Mouse (Mus musculus) lung, embryonic 14.5 days (tissue): ENCODE data around the gene Fas. TPM values are rescaled to one million over a fixed set of nuclear protein-coding genes. Genes with fewer than 3 reads are reported as not detected.
A peak's percentile ranks its signal among the peaks of the same experiment; 100 is the strongest.

Source experiments
- ATAC-seq: fragments of 200-750 bp; cut with Nextera tagmentation; 2 replicates; pipeline ENCODE4 v1.8.0; 2017; ENCODE audit warnings: mild to moderate bottlenecking, moderate TSS enrichment, moderate library complexity; ENCODE audit not compliant: insufficient read depth
- DNase-seq: peaks from one replicate; pipeline ENCODE4 v3.0.0-alpha.2; 2015
- H3K27ac ChIP-seq: fragments of 300-500 bp; sonication (generic); 2 replicates; pipeline ENCODE4 v1.5.1; 2014; ENCODE audit warnings: low read depth, mild to moderate bottlenecking, moderate library complexity
- H3K27me3 ChIP-seq: fragments of 300-500 bp; sonication (generic); 2 replicates; pipeline ENCODE4 v1.6.1; 2014; ENCODE audit warnings: low read length, control low read depth; ENCODE audit not compliant: insufficient read depth
- H3K36me3 ChIP-seq: fragments of 300-500 bp; sonication (generic); 2 replicates; pipeline ENCODE4 v1.6.1; 2014; ENCODE audit warnings: control low read depth; ENCODE audit not compliant: insufficient read depth
- H3K4me1 ChIP-seq: fragments of 300-500 bp; sonication (generic); 2 replicates; pipeline ENCODE4 v1.6.1; 2014; ENCODE audit warnings: antibody characterized with exemption, control low read depth; ENCODE audit not compliant: insufficient read depth
- H3K4me2 ChIP-seq: fragments of 300-500 bp; sonication (generic); 2 replicates; pipeline ENCODE4 v1.6.1; 2014; ENCODE audit warnings: mild to moderate bottlenecking
- H3K4me3 ChIP-seq: fragments of 300-500 bp; sonication (generic); 2 replicates; pipeline ENCODE4 v1.5.1; 2014; ENCODE audit warnings: low read depth, low read length
- H3K9ac ChIP-seq: fragments of 300-500 bp; sonication (generic); 2 replicates; pipeline ENCODE4 v1.6.1; 2014
- H3K9me3 ChIP-seq: fragments of 300-500 bp; sonication (generic); 2 replicates; pipeline ENCODE4 v1.6.1; 2016; ENCODE audit warnings: low read depth, low read length, control low read depth
- CTCF ChIP-seq: IDR thresholded peaks from 2 replicates; pipeline ENCODE4 v1.5.1; 2016; ENCODE audit warnings: antibody characterized with exemption, low read depth
- WGBS: fragments of 180-500 bp; shearing (Covaris S2); extraction: QIAGEN DNeasy Blood & Tissue Kit; methylation state at CpG from one replicate; pipeline ENCODE4 v1.1.7; 2014; 5-methylcytosine and 5-hydroxymethylcytosine counted together
- polyA plus RNA-seq: library from polyadenylated mRNA; unstranded; fragments of >200 nt; fragmentation: Nextera tagmentation; extraction: Ambion mirVana; gene quantifications from 2 replicates; pipeline ENCODE4 v1.2.1, GENCODE M21; 2014

Fas gene
- polyA plus RNA-seq, 1 experiment from 2014 or later, result 5.7 TPM

DNA sequence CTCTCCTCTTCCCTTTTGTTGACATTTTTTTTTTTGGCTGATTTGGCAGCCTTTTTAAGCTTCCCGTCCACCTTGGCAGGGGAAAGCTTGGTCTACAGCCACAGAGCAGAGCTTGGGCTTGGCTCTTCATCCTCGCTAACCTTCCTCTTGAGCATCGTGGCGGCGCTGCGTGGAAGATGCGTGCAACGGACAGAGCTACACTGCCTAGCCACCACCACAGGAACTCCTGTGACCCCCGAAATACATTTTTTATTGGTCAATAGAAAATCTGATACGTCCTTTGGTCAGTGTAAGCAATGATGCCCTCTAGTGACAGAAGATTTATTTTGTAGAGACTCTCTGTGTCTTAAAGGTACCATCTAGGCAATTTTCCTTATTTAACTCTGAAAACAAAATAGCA is 6.1 kb upstream of the Fas start:
- peak; percentile 76 for DNase-seq
- no peak overlapping the region for H3K27ac ChIP-seq

DNA sequence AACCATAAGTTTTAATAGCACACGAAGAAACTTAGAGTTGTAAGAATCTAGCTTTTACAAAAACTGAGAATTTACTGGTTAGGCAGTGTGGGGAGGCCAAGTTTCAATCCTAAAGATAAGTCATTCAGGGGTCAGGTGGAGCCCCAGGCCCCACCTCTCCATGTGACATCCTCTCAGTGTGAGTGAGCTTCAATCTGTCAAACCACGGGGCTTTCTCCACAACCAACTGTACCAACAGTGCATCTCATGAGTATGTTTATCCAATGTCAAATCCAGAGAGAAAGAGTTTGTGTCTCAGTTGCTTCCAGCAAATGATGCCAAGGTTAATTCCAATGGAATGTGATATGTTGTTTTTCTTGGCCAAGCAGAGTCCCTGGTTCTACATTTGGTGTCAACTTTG is 5.6 kb upstream of the Fas start:
- 0 out of 2 replicates have a peak, but pooled peaks cover 3% of the 10 kb centered on the region for H3K4me1 ChIP-seq
- DNase-seq (no peak), ATAC-seq (no peak)
- WGBS, result 43% methylated on average over 2 of the region's 2 CpGs
- H3K4me3 ChIP-seq, result no peak overlapping the region
- no peaks in the 10 kb centered on the region for H3K36me3 ChIP-seq
- no peak overlapping the region for H3K4me2 ChIP-seq
- no peak for TF ChIP-seq CTCF
- H3K9me3 ChIP-seq, result no peaks in the 10 kb centered on the region
- no peak overlapping the region for H3K9ac ChIP-seq
- H3K27ac ChIP-seq, result no peak overlapping the region
- H3K27me3 ChIP-seq, result no peaks in the 10 kb centered on the region

More for the DNA sequence above, 6.1 kb upstream of the Fas start:
- H3K9ac ChIP-seq, result no peak overlapping the region
- 51% methylated on average over 10 of the region's 10 CpGs for WGBS
- H3K36me3 ChIP-seq, result no peaks in the 10 kb centered on the region
- no peaks in the 10 kb centered on the region for H3K27me3 ChIP-seq
- no peaks in the 10 kb centered on the region for H3K9me3 ChIP-seq
- no peak overlapping the region for H3K4me3 ChIP-seq
- TF ChIP-seq CTCF, result peak; percentile 45
- H3K4me1 ChIP-seq, result 0 out of 2 replicates have a peak, but pooled peaks cover 3% of the 10 kb centered on the region
- ATAC-seq, result no peak
- H3K4me2 ChIP-seq, result peak overlapping the region; percentile 39

DNA sequence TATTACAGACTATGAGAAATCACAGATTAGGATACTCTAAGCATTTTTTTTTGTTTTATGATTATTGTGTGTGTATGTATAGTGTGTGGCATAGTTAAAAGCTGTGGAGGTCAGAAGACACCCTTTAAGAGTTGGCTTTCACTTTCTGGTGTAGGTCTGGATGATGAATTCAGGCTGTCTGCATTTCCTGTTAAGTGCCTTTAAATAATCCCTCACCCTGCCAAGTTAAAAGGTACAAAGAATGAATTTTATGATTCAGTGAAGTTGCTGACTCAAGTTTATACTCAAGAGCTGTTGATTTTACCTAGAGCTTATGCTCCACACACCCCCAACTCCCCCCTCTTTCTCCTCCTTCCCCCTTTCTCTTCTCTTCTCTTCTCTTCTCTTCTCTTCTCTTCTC is 3.2 kb upstream of the Fas start:
- Histone ChIP-seq H3K27ac (no peak overlapping the region), H3K4me2 (no peak overlapping the region), H3K4me1 (0 out of 2 replicates have a peak, but pooled peaks cover 9% of the 10 kb centered on the region), H3K36me3 (no peaks in the 10 kb centered on the region), H3K9ac (no peak overlapping the region), H3K27me3 (no peaks in the 10 kb centered on the region; the same call in 1 of the 2 replicates), H3K4me3 (no peak overlapping the region), H3K9me3 (no peaks in the 10 kb centered on the region)
- DNase-seq, result no peak
- ATAC-seq, result no peak
- no peak for TF ChIP-seq CTCF

GRCm38 (mm10) chr19:34287656-34288415 is 2.6 kb upstream of the Fas start:
- 77% methylated on average over 13 of the region's 13 CpGs for WGBS
- Histone ChIP-seq H3K27me3 (no peaks in the 10 kb centered on the region; the same call in 1 of the 2 replicates), H3K9ac (no peak overlapping the region), H3K4me1 (0 out of 2 replicates have a peak, but pooled peaks cover 9% of the 10 kb centered on the region), H3K4me2 (no peak overlapping the region), H3K9me3 (no peaks in the 10 kb centered on the region), H3K4me3 (no peak overlapping the region), H3K36me3 (no peaks in the 10 kb centered on the region), H3K27ac (no peak overlapping the region)
- no peak for TF ChIP-seq CTCF
- no peak for ATAC-seq
- no peak for DNase-seq

- WGBS, result 95% methylated on average over 1 of the region's 1 CpGs
- Histone ChIP-seq H3K27me3 (no peaks in the 10 kb centered on the region; the same call in 1 of the 2 replicates), H3K36me3 (no peaks in the 10 kb centered on the region), H3K9ac (no peak overlapping the region), H3K27ac (no peak overlapping the region), H3K4me2 (no peak overlapping the region), H3K9me3 (no peaks in the 10 kb centered on the region), H3K4me3 (no peak overlapping the region), H3K4me1 (0 out of 2 replicates have a peak, but pooled peaks cover 9% of the 10 kb centered on the region)
- no peak for TF ChIP-seq CTCF
- ATAC-seq, result no peak
- no peak for DNase-seq
These were observed 1.8 kb upstream of the Fas start for GRCm38 (mm10) chr19:34288696-34289095.

DNA sequence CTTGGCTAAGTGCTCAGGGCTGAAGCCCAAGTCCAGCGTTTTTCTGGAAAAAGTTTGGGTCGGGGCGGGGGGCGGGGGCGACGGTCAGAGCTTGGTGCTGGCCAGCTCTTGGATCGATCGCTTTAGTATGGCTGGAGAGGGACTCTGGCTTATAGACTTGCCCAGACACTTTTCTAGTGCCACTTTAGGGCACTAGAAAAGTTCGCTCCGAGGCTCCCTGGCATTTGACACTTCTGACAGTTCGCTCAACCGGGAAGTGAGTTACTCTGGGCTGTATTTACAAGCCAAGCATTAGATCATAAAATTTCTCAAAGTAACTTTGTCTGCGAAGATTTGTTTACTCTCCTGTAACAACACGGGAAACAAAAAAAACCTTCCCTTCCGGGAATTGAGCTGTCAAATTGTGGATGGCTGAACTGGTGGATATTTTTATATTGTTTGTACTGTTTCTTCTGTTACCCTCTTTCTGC is 441 bp downstream of the Fas start:
- 3% methylated on average over 15 of the region's 15 CpGs for WGBS
- Histone ChIP-seq H3K4me3 (peak overlapping the region; percentile 39), H3K27ac (no peak overlapping the region), H3K9ac (peak overlapping the region; percentile 34), H3K36me3 (no peaks in the 10 kb centered on the region), H3K4me1 (0 out of 2 replicates have a peak, but pooled peaks cover 7% of the 10 kb centered on the region), H3K27me3 (no peaks in the 10 kb centered on the region; the same call in 1 of the 2 replicates), H3K4me2 (peak overlapping the region; percentile 68), H3K9me3 (no peaks in the 10 kb centered on the region)
- peak; percentile 59 for ATAC-seq
- TF ChIP-seq CTCF, result no peak
- DNase-seq, result peak; percentile 57

DNA sequence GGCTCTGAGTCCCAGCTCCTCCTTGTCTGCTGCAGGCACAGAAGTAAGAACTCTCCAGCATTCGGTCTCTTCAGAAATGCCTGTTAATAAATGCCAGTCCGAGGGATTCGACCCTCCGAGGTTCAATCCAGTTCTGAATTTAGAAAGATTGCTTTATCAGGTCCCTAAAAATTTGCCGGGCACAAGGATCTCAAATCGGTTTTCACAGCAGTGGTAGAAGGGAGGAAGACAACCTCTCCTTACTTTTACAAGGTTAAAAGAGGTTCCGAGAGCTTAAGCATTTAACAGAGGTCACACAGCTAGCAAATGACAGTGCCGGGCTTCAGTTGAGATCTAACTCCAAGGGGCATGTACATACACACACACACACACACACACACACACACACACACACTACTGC is 913 bp downstream of the Fas start:
- Histone ChIP-seq H3K4me1 (0 out of 2 replicates have a peak, but pooled peaks cover 7% of the 10 kb centered on the region), H3K27me3 (no peaks in the 10 kb centered on the region; the same call in 1 of the 2 replicates), H3K27ac (no peak overlapping the region), H3K9ac (peak overlapping the region; percentile 34), H3K36me3 (no peaks in the 10 kb centered on the region), H3K9me3 (no peaks in the 10 kb centered on the region), H3K4me3 (peak overlapping the region; percentile 39), H3K4me2 (peak overlapping the region; percentile 68)
- DNase-seq, result no peak
- ATAC-seq, result no peak
- WGBS, result 48% methylated on average over 8 of the region's 8 CpGs
- no peak for TF ChIP-seq CTCF
